Mouse (Mus musculus): ENCODE measurements at regions not wholly inside any gene's neighbourhood (a gene's known extent, or its start where the extent isn't known, plus 50 kb on each side); places are given as distances from the start of the nearest gene placed in this dataset.

DNA sequence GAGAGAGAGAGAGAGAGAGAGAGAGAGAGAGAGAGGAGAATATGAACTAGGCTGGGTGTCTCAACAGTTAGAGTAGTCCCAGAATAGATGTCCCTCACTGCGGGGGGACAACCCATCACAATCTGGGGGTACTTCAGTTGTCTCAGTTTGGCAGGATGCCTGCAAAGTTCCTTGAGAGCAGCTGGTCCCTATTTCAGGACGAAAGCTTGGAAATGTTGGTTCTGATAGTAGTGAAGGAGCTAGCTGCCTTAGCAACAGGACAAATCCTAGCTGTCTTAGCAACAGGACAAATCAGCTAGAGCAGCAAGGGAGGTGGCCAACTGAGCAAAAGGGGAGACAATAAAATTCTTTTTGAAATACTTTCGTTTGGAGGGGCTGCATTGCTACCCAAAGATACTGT is 139.9 kb upstream of the Frg1 start:
- Histone ChIP-seq H3K27ac (replicated peaks) (no peak overlapping the region), H3K9me3 (replicated peaks) (no peaks in the 10 kb centered on the region), H3K36me3 (no peaks in the 10 kb centered on the region), H3K4me1 (no peaks in the 10 kb centered on the region), H3K27me3 (replicated peaks) (no peaks in the 10 kb centered on the region), H3K4me3 (replicated peaks) (no peak overlapping the region), H3K4me2 (no peak overlapping the region), H3K9ac (replicated peaks) (no peak overlapping the region)
- no peak for ATAC-seq (ENCODE audit: low FRiP score)
- WGBS = 74% methylated on average over 3 of the region's 3 CpGs

DNA sequence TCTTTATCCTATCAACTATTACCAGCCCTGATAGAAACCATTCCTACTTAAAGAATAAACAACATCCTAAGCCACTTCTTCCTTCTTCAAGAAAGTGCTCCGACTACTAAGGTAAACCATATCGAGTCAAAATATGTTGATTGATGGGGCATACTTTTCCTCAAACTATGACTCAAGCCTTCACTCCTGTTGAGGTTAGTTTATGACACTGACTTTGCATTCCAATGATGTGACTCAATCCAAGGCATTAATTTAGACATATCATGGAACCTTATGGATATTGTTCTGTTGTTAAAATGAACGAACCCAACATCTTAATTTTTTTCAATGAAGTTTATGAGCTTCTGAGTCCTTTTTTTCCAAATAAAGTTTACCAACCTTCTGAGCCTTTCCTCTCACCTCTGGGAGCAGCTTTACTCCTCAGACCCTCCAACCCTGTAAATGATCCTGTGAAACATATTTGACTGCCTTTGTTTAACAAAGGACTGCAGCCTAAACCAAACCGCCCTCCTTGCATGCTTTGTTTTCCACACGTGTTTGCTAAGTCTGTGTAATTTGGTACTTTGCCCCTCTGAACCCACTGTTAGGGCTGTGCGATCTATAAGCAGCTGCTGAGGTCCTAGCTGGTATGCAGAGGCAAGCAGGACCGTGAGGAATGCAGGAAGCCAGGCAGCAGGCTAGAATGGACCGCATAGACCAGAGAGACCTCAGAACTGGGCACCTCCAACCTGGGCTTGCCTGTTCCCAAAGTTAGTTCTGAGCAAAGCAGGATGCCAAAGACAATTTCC is 136.1 kb upstream of the Frg1 start:
- no peak for ATAC-seq (ENCODE audit: low FRiP score)
- Histone ChIP-seq H3K4me1 (peaks cover 6% of the 10 kb centered on the region; the same call in 1 of the 2 replicates), H3K4me3 (replicated peaks) (no peak overlapping the region), H3K36me3 (no peaks in the 10 kb centered on the region), H3K27me3 (replicated peaks) (no peaks in the 10 kb centered on the region), H3K27ac (replicated peaks) (no peak overlapping the region), H3K4me2 (no peak overlapping the region), H3K9ac (replicated peaks) (no peak overlapping the region), H3K9me3 (replicated peaks) (no peaks in the 10 kb centered on the region)
- WGBS = 78% methylated on average over 8 of the region's 8 CpGs

GRCm38 (mm10) chr8:41551925-41552414 is 135.1 kb upstream of the Frg1 start:
- Histone ChIP-seq H3K4me1 (peaks cover 6% of the 10 kb centered on the region; the same call in 1 of the 2 replicates), H3K4me2 (no peak overlapping the region), H3K4me3 (replicated peaks) (no peak overlapping the region), H3K27me3 (replicated peaks) (no peaks in the 10 kb centered on the region), H3K36me3 (no peaks in the 10 kb centered on the region), H3K27ac (replicated peaks) (no peak overlapping the region), H3K9ac (replicated peaks) (no peak overlapping the region), H3K9me3 (replicated peaks) (no peaks in the 10 kb centered on the region)
- no peak for ATAC-seq (ENCODE audit: low FRiP score)
- WGBS = 85% methylated on average over 15 of the region's 15 CpGs

GRCm38 (mm10) chr8:41550095-41550420 is 133.2 kb upstream of the Frg1 start:
- H3K9me3 ChIP-seq (replicated peaks) = no peaks in the 10 kb centered on the region
- no peak overlapping the region for H3K9ac ChIP-seq (replicated peaks)
- H3K4me1 ChIP-seq = peaks cover 6% of the 10 kb centered on the region; the same call in 1 of the 2 replicates
- H3K4me3 ChIP-seq (replicated peaks) = no peak overlapping the region
- no peaks in the 10 kb centered on the region for H3K27me3 ChIP-seq (replicated peaks)
- H3K36me3 ChIP-seq = no peaks in the 10 kb centered on the region
- 76% methylated on average over 2 of the region's 2 CpGs for WGBS
- ATAC-seq (ENCODE audit: low FRiP score) = 0 out of 2 replicates have a peak, but pooled peaks have one; percentile 24
- no peak overlapping the region for H3K27ac ChIP-seq (replicated peaks)
- H3K4me2 ChIP-seq = no peak overlapping the region

GRCm38 (mm10) chr8:41549220-41550094 is 132.6 kb upstream of the Frg1 start:
- 53% methylated on average over 25 of the region's 25 CpGs for WGBS
- ATAC-seq (ENCODE audit: low FRiP score) = 0 out of 2 replicates have a peak, but pooled peaks have one; percentile 38
- no peaks in the 10 kb centered on the region for H3K36me3 ChIP-seq
- H3K27me3 ChIP-seq (replicated peaks) = no peaks in the 10 kb centered on the region
- no peak overlapping the region for H3K9ac ChIP-seq (replicated peaks)
- H3K4me2 ChIP-seq = peak overlapping the region; percentile 34
- no peaks in the 10 kb centered on the region for H3K9me3 ChIP-seq (replicated peaks)
- H3K4me3 ChIP-seq (replicated peaks) = no peak overlapping the region
- H3K4me1 ChIP-seq = peaks cover 6% of the 10 kb centered on the region; the same call in 1 of the 2 replicates
- peak overlapping the region; percentile 28; the same call in 1 of the 2 replicates for H3K27ac ChIP-seq (replicated peaks)

DNA sequence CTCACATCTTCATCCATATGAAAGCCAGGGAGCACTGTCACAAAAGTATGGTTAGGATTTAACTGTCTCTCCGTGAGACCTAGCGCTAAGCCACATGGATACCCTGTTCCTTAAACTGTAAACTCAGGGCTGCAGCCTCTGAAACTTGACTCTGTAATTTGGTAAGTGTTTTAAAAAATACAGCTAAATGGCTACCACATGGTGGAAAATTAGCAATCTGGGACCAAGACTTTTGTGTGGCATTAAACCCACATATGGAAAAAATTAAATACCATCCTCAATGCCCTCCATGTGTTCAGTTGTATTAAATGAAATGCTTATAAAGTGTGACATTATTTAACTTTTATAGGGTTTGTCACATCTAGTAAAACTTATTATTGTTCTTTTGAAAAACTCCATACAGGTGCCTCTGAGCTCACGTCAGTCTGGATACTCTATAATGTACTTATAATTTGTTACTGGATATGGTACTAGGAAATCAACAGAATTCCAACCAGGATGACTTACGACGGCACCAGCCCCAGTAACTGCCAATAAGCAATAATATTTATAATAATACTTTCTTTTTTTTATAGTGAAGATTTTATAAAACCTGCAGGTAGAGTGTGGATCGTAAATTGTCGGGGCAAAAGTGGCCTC is 131.0 kb upstream of the Frg1 start:
- no peaks in the 10 kb centered on the region for H3K9me3 ChIP-seq (replicated peaks)
- H3K27me3 ChIP-seq (replicated peaks) = no peaks in the 10 kb centered on the region
- H3K27ac ChIP-seq (replicated peaks) = no peak overlapping the region
- H3K4me3 ChIP-seq (replicated peaks) = no peak overlapping the region
- ATAC-seq (ENCODE audit: low FRiP score) = no peak
- no peak overlapping the region for H3K4me2 ChIP-seq
- no peaks in the 10 kb centered on the region for H3K36me3 ChIP-seq
- no peak overlapping the region for H3K9ac ChIP-seq (replicated peaks)
- 91% methylated on average over 7 of the region's 7 CpGs for whole genome bisulfite sequencing
- peaks cover 6% of the 10 kb centered on the region; the same call in 1 of the 2 replicates for H3K4me1 ChIP-seq

- no peaks in the 10 kb centered on the region for H3K36me3 ChIP-seq
- no peak overlapping the region for H3K4me3 ChIP-seq (replicated peaks)
- H3K9me3 ChIP-seq (replicated peaks) = no peaks in the 10 kb centered on the region
- WGBS = 75% methylated on average over 5 of the region's 5 CpGs
- H3K4me2 ChIP-seq = no peak overlapping the region
- 0 out of 2 replicates have a peak, but pooled peaks cover 5% of the 10 kb centered on the region for H3K4me1 ChIP-seq
- H3K9ac ChIP-seq (replicated peaks) = no peak overlapping the region
- H3K27me3 ChIP-seq (replicated peaks) = no peaks in the 10 kb centered on the region
- no peak for ATAC-seq (ENCODE audit: low FRiP score)
- H3K27ac ChIP-seq (replicated peaks) = no peak overlapping the region
Observed at GRCm38 (mm10) chr8:41532212-41532611, 115.3 kb upstream of the Frg1 start.

GRCm38 (mm10) chr8:41529581-41529980 is 112.7 kb upstream of the Frg1 start:
- Histone ChIP-seq H3K27ac (replicated peaks) (no peak overlapping the region), H3K9ac (replicated peaks) (no peak overlapping the region), H3K4me1 (0 out of 2 replicates have a peak, but pooled peaks cover 5% of the 10 kb centered on the region), H3K4me2 (no peak overlapping the region), H3K27me3 (replicated peaks) (no peaks in the 10 kb centered on the region), H3K4me3 (replicated peaks) (no peak overlapping the region), H3K36me3 (no peaks in the 10 kb centered on the region), H3K9me3 (replicated peaks) (no peaks in the 10 kb centered on the region)
- no peak for ATAC-seq (ENCODE audit: low FRiP score)
- WGBS = 78% methylated on average over 8 of the region's 8 CpGs

- Histone ChIP-seq H3K9me3 (replicated peaks) (no peaks in the 10 kb centered on the region), H3K4me2 (no peak overlapping the region), H3K9ac (replicated peaks) (no peak overlapping the region), H3K27ac (replicated peaks) (no peak overlapping the region), H3K36me3 (no peaks in the 10 kb centered on the region), H3K4me1 (0 out of 2 replicates have a peak, but pooled peaks cover 5% of the 10 kb centered on the region), H3K4me3 (replicated peaks) (no peak overlapping the region), H3K27me3 (replicated peaks) (no peaks in the 10 kb centered on the region)
- WGBS = 74% methylated on average over 7 of the region's 7 CpGs
- ATAC-seq (ENCODE audit: low FRiP score) = no peak
Observed at GRCm38 (mm10) chr8:41526283-41526682, 109.4 kb upstream of the Frg1 start.

DNA sequence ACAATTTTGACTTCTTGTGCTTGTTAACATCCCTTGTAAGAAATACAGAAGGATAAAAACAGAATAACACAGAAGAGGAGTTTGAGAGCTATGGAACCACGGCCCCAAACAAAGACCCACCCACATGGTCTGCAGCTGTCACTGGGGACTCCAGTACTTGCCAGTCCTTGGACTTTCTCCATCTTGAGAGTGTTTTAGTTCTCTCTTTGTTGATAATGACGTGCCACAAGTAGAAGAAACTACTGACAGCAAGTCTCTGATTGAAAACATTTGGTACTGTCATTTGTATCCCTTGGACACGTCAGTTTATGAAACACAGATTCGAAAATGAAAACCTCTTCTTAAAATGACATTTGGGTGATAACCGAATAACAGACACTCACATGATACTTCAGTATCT is 68.3 kb upstream of the Frg1 start:
- no peaks in the 10 kb centered on the region for H3K27me3 ChIP-seq (replicated peaks)
- 91% methylated on average over 5 of the region's 5 CpGs for WGBS
- ATAC-seq (ENCODE audit: low FRiP score) = no peak
- no peak overlapping the region for H3K9ac ChIP-seq (replicated peaks)
- no peak overlapping the region for H3K4me3 ChIP-seq (replicated peaks)
- H3K4me2 ChIP-seq = no peak overlapping the region
- no peaks in the 10 kb centered on the region for H3K4me1 ChIP-seq
- no peak overlapping the region for H3K27ac ChIP-seq (replicated peaks)
- H3K36me3 ChIP-seq = no peaks in the 10 kb centered on the region
- H3K9me3 ChIP-seq (replicated peaks) = no peaks in the 10 kb centered on the region

GRCm38 (mm10) chr8:41483297-41483696 is 66.4 kb upstream of the Frg1 start:
- ATAC-seq (ENCODE audit: low FRiP score) = no peak
- no peak overlapping the region for H3K27ac ChIP-seq (replicated peaks)
- no peaks in the 10 kb centered on the region for H3K4me1 ChIP-seq
- 48% methylated on average over 3 of the region's 3 CpGs for WGBS
- H3K4me2 ChIP-seq = no peak overlapping the region
- H3K36me3 ChIP-seq = no peaks in the 10 kb centered on the region
- H3K9me3 ChIP-seq (replicated peaks) = no peaks in the 10 kb centered on the region
- no peak overlapping the region for H3K9ac ChIP-seq (replicated peaks)
- H3K4me3 ChIP-seq (replicated peaks) = no peak overlapping the region
- no peaks in the 10 kb centered on the region for H3K27me3 ChIP-seq (replicated peaks)
